ENCODE assay signal across 23 mouse cellular contexts in the genomic region with DNA sequence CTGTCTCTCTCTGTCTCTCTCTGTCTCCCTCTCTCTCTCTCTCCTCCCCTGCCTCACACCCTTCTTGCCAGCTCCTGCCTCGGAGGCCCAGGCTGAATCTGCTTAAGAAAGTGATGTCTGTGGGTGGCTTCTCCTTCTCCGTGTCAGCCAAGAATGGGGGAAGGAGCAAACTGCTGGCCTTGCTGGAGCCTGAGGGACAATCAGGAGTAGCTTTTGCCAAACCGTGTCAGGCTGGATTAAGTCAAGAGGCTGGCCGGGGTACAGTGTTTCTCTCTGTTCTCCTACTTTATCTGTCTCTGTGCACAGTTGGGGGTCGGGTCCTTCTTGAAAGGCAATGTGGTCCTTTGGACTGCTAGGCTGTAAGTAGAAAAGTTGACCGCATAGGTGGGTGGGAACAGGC. TPM values are rescaled to one million over a fixed set of nuclear protein-coding genes. Genes with fewer than 3 reads are reported as not detected.
A peak's percentile ranks its signal among the peaks of the same experiment; 100 is the strongest.
DNase-seq lines count a peak whose midpoint lies in the region; ATAC-seq and TF ChIP-seq lines count a peak whose summit lies in the region.
"Had no signal": no experiment of that assay in that cellular context is flagged by ENCODE, and none has a peak within 500 bp of the region (broad histone marks: within the 10 kb centered on the region; RNA-seq: fewer than 3 reads in every experiment).

No protein-coding gene starts in this region.

- no peak overlapping the region for H3K27ac ChIP-seq in midbrain, postnatal 0 days (ENCODE audit: low read depth, low read length)
- H3K27ac ChIP-seq in midbrain, embryonic 14.5 days (replicated peaks; ENCODE audit: low read depth, low read length) = no peak overlapping the region
- H3K27ac ChIP-seq in limb, embryonic 10.5 days = 0 out of 2 replicates have a peak overlapping the region, but pooled peaks have one; percentile 58
- H3K27ac ChIP-seq: forebrain, embryonic 13.5 days; limb, embryonic 13.5 days; liver, embryonic 13.5 days; macrophage; midbrain, embryonic 10.5 days had no signal

- H3K27me3 ChIP-seq in midbrain, postnatal 0 days (ENCODE audit: insufficient read depth, low read length) = no peaks in the 10 kb centered on the region
- no peaks in the 10 kb centered on the region for H3K27me3 ChIP-seq in midbrain, embryonic 14.5 days (ENCODE audit: control insufficient read depth, insufficient read depth, low read length)
- peaks cover 18% of the 10 kb centered on the region for H3K27me3 ChIP-seq in limb, embryonic 10.5 days (ENCODE audit: low read depth, poor library complexity, severe bottlenecking)
- H3K27me3 ChIP-seq: forebrain, embryonic 13.5 days had no signal

- 21% methylated on average over 6 of the region's 6 CpGs for WGBS in midbrain, postnatal 0 days
- 18% methylated on average over 6 of the region's 6 CpGs for WGBS in midbrain, embryonic 14.5 days
- 53% methylated on average over 6 of the region's 6 CpGs for WGBS in limb, embryonic 10.5 days

- H3K4me2 ChIP-seq in midbrain, postnatal 0 days (ENCODE audit: low read depth, low read length, poor library complexity, severe bottlenecking) = no peak overlapping the region
- H3K4me2 ChIP-seq in midbrain, embryonic 14.5 days (ENCODE audit: low read length) = no peak overlapping the region
- H3K4me2 ChIP-seq: forebrain, embryonic 13.5 days; limb, embryonic 13.5 days; liver, embryonic 13.5 days; lung, embryonic 14.5 days had no signal

- no peaks in the 10 kb centered on the region for H3K36me3 ChIP-seq in midbrain, postnatal 0 days (ENCODE audit: insufficient read depth, low read length)
- H3K36me3 ChIP-seq in midbrain, embryonic 14.5 days (ENCODE audit: control insufficient read depth, insufficient read depth, low read length) = no peaks in the 10 kb centered on the region
- H3K36me3 ChIP-seq in limb, embryonic 10.5 days = no peaks in the 10 kb centered on the region
- H3K36me3 ChIP-seq: limb, embryonic 13.5 days; liver, embryonic 13.5 days; midbrain, embryonic 10.5 days had no signal

- no peaks in the 10 kb centered on the region for H3K4me1 ChIP-seq in midbrain, postnatal 0 days (ENCODE audit: insufficient read depth, low read length)
- H3K4me1 ChIP-seq in midbrain, embryonic 14.5 days (ENCODE audit: control insufficient read depth, insufficient read depth, low read length) = no peaks in the 10 kb centered on the region
- peaks cover 64% of the 10 kb centered on the region for H3K4me1 ChIP-seq in limb, embryonic 10.5 days
- H3K4me1 ChIP-seq: liver, embryonic 13.5 days had no signal

- intact Hi-C loops in heart, postnatal 25 days (cut with DNase I) = no loop called here

- H3K9me3 ChIP-seq in midbrain, postnatal 0 days (ENCODE audit: low read length) = no peaks in the 10 kb centered on the region
- H3K9me3 ChIP-seq in midbrain, embryonic 14.5 days (ENCODE audit: control insufficient read depth, low read length) = no peaks in the 10 kb centered on the region
- H3K9me3 ChIP-seq in limb, embryonic 10.5 days (replicated peaks) = no peaks in the 10 kb centered on the region
- H3K9me3 ChIP-seq: forebrain, embryonic 13.5 days; limb, embryonic 13.5 days; liver, embryonic 13.5 days; midbrain, embryonic 10.5 days had no signal

- ATAC-seq in midbrain, postnatal 0 days (ENCODE audit: low FRiP score) = no peak
- no peak for ATAC-seq in midbrain, embryonic 14.5 days (ENCODE audit: low FRiP score, low TSS enrichment)
- ATAC-seq: forebrain, embryonic 13.5 days; hindbrain, embryonic 16.5 days; intestine, postnatal 0 days; Patski had no signal

- peak; percentile 28 to 30 for DNase-seq in heart, adult 18-20 months
- DNase-seq in heart, postnatal 25 days (ENCODE audit: low spot score) = no peak
- peak; percentile 67 for DNase-seq in midbrain, postnatal 0 days (ENCODE audit: low spot score)
- no peak for DNase-seq in midbrain, embryonic 14.5 days
- DNase-seq in brain, adult 2 months (ENCODE audit: low read depth, low spot score) = peak; percentile 45
- no peak for DNase-seq in limb, embryonic 10.5 days (ENCODE audit: low spot score)
- DNase-seq in testis, postnatal 14 days (ENCODE audit: low spot score) = no peak
- DNase-seq: adrenal gland, postnatal 14 days; cerebellum, adult 11 months; cerebellum, postnatal 25 days; embryo, embryonic 11 days; liver, embryonic 13.5 days; lung, embryonic 14.5 days; right cerebral cortex, postnatal 25 days; thymus, adult 18-20 months had no signal

- H3K9ac ChIP-seq in midbrain, postnatal 0 days (replicated peaks; ENCODE audit: low read length, poor library complexity, severe bottlenecking) = no peak overlapping the region
- H3K9ac ChIP-seq in midbrain, embryonic 14.5 days (replicated peaks; ENCODE audit: low read length) = no peak overlapping the region
- H3K9ac ChIP-seq: forebrain, embryonic 13.5 days; limb, embryonic 13.5 days; liver, embryonic 13.5 days; lung, embryonic 14.5 days had no signal

- TF ChIP-seq CTCF in midbrain, postnatal 0 days (IDR thresholded peaks at IDR 0.05) = no peak

- H3K4me3 ChIP-seq in midbrain, postnatal 0 days (ENCODE audit: low read depth, low read length) = no peak overlapping the region
- no peak overlapping the region for H3K4me3 ChIP-seq in midbrain, embryonic 14.5 days (replicated peaks; ENCODE audit: low read depth, low read length)
- no peak overlapping the region for H3K4me3 ChIP-seq in limb, embryonic 10.5 days
- H3K4me3 ChIP-seq: forebrain, embryonic 13.5 days; limb, embryonic 13.5 days; liver, embryonic 13.5 days; midbrain, embryonic 10.5 days had no signal

RNA-seq across cellular contexts. Expression of gene Ngfr, which starts 29.8 kb away (rescaled TPM):
- under 1 TPM; 0.37 to 0.64 TPM for total RNA-seq in heart, adult 18-20 months (2021)
- total RNA-seq in heart, postnatal 25 days (2021) = under 1 TPM; 0.44 to 0.70 TPM
- total RNA-seq in midbrain, postnatal 0 days (2014; rRNA removed) = 11.1 and 16.9 TPM in 2 replicates
- polyA plus RNA-seq in midbrain, postnatal 0 days (2015; fragmentation: Nextera tagmentation; extraction: Ambion mirVana) = 5.1 and 5.2 TPM in 2 replicates
- polyA plus RNA-seq in midbrain, embryonic 14.5 days (2014; fragmentation: Nextera tagmentation; extraction: Ambion mirVana) = 8.4 and 13.7 TPM in 2 replicates
- polyA plus RNA-seq in limb, embryonic 10.5 days (2016; fragmentation: Nextera tagmentation; extraction: Ambion mirVana) = 9.7 and 16.3 TPM in 2 replicates

RNA-seq across cellular contexts. Expression of gene Nxph3, which starts 43.3 kb away (rescaled TPM):
- total RNA-seq in heart, adult 18-20 months (2021) = under 1 TPM; 0.47 to 0.64 TPM
- total RNA-seq in heart, postnatal 25 days (2021) = under 1 TPM; 0.62 to 0.64 TPM
- total RNA-seq in midbrain, postnatal 0 days (2014; rRNA removed) = 22.3 and 22.8 TPM in 2 replicates
- 5.1 and 5.6 TPM in 2 replicates for polyA plus RNA-seq in midbrain, postnatal 0 days (2015; fragmentation: Nextera tagmentation; extraction: Ambion mirVana)
- 1.9 and 4.6 TPM in 2 replicates for polyA plus RNA-seq in midbrain, embryonic 14.5 days (2014; fragmentation: Nextera tagmentation; extraction: Ambion mirVana)
- 0.38 and 0.66 TPM in 2 replicates for polyA plus RNA-seq in limb, embryonic 10.5 days (2016; fragmentation: Nextera tagmentation; extraction: Ambion mirVana)
- total RNA-seq: monocyte, adult 5-6 weeks had no signal
- polyA plus RNA-seq: macrophage had no signal

Comparison
In these comparisons a context has a peak if more than half of its experiments do, and no peak if none do; other contexts are left out.
1. DNase-seq: peak in heart, adult 18-20 months (2 of 2), midbrain, postnatal 0 days (single experiment) and brain, adult 2 months (single experiment); none in heart, postnatal 25 days (single experiment), midbrain, embryonic 14.5 days (single experiment), limb, embryonic 10.5 days (single experiment) and testis, postnatal 14 days (single experiment).
2. RNA of gene Nxph3, which starts 43.3 kb away (total RNA-seq): 22.3 to 22.8 TPM in midbrain, postnatal 0 days; 0.62 to 0.64 TPM in heart, postnatal 25 days and 0.47 to 0.64 TPM in heart, adult 18-20 months; every median in the first group is over 10 times any median in the second.